Comparison of ENCODE assay signal across 8 mouse cellular contexts in genomic region chr17:87613355-87614283, GRCm38 (mm10). TPM values are rescaled to one million over a fixed set of nuclear protein-coding genes. Genes with fewer than 3 reads are reported as not detected.
A peak's percentile ranks its signal among the peaks of the same experiment; 100 is the strongest.
DNase-seq lines count a peak whose midpoint lies in the region; ATAC-seq and TF ChIP-seq lines count a peak whose summit lies in the region.

No protein-coding gene starts in this region.

- peak; percentile 91 for DNase-seq in ES-E14 (ENCODE audit: low read depth, low spot score)
- peak; percentile 32 for DNase-seq in c-Kit-positive CD71-negative TER-119-negative erythroid progenitor cells, embryonic 14.5 days (ENCODE audit: low read depth)
- DNase-seq in forebrain, embryonic 11.5 days (ENCODE audit: low spot score): peak; percentile 94
- peak; percentile 75 to 79 for DNase-seq in heart, postnatal 10 days
- peak; percentile 74 to 82 for DNase-seq in kidney, postnatal 36 days
- peak; percentile 90 for DNase-seq in neural tube, embryonic 11.5 days (ENCODE audit: low spot score)
- peak; percentile 63 to 75 for DNase-seq in thymus, postnatal 36 days

- H3K4me1 ChIP-seq in ES-E14 (ENCODE audit: control insufficient read depth in 2 of 2, insufficient read depth in 2 of 2, low read length in 2 of 2, poor library complexity in 1 of 2): peaks cover 0 to 10% of the 10 kb centered on the region in 2 experiments; a peak in 1 of 4 replicates
- H3K4me1 ChIP-seq in forebrain, embryonic 11.5 days (replicated peaks; ENCODE audit: control insufficient read depth, insufficient read depth, low read length): peaks cover 8% of the 10 kb centered on the region; the same call in 1 of the 2 replicates
- H3K4me1 ChIP-seq in liver, embryonic 15.5 days (replicated peaks): peaks cover 7% of the 10 kb centered on the region
- H3K4me1 ChIP-seq in neural tube, embryonic 11.5 days (ENCODE audit: control insufficient read depth, insufficient read depth, low read length): peaks cover 3% of the 10 kb centered on the region; the same call in 1 of the 2 replicates

- H3K9ac ChIP-seq in ES-E14 (ENCODE audit: insufficient read depth, low read depth, low read length, poor library complexity, severe bottlenecking): peak overlapping the region; percentile 76; the same call in 1 of the 2 replicates
- peak overlapping the region; percentile 68 for H3K9ac ChIP-seq in forebrain, embryonic 11.5 days (ENCODE audit: low read length)
- no peak overlapping the region for H3K9ac ChIP-seq in liver, embryonic 15.5 days
- H3K9ac ChIP-seq in neural tube, embryonic 11.5 days (ENCODE audit: low read length): peak overlapping the region; percentile 86

- 4% methylated on average over 24 of the region's 24 CpGs for WGBS in forebrain, embryonic 11.5 days
- 10% methylated on average over 24 of the region's 24 CpGs for WGBS in liver, embryonic 15.5 days (ENCODE audit: insufficient replicate concordance)
- WGBS in neural tube, embryonic 11.5 days: 7% methylated on average over 24 of the region's 24 CpGs

- H3K36me3 ChIP-seq in ES-E14 (ENCODE audit: control insufficient read depth, insufficient read depth, low read length, poor library complexity, severe bottlenecking): no peaks in the 10 kb centered on the region
- no peaks in the 10 kb centered on the region for H3K36me3 ChIP-seq in forebrain, embryonic 11.5 days (ENCODE audit: control insufficient read depth, insufficient read depth, low read length)
- no peaks in the 10 kb centered on the region for H3K36me3 ChIP-seq in liver, embryonic 15.5 days (replicated peaks)
- H3K36me3 ChIP-seq in neural tube, embryonic 11.5 days (ENCODE audit: control insufficient read depth, insufficient read depth, low read length): no peaks in the 10 kb centered on the region

- H3K4me2 ChIP-seq in forebrain, embryonic 11.5 days (ENCODE audit: low read depth, low read length, severe bottlenecking): peak overlapping the region; percentile 67
- H3K4me2 ChIP-seq in liver, embryonic 15.5 days: peak overlapping the region; percentile 58
- H3K4me2 ChIP-seq in neural tube, embryonic 11.5 days (ENCODE audit: low read depth): peak overlapping the region; percentile 42

- in situ Hi-C loops in ES-E14 (cut with MboI; ENCODE audit: low sequenced_read_pairs in 2 of 2, unreplicated experiment in 2 of 2): no loop called here

- ATAC-seq in forebrain, embryonic 11.5 days (replicated peaks; ENCODE audit: low FRiP score): peak; percentile 96
- peak; percentile 54; the same call in 1 of the 2 replicates for ATAC-seq in liver, embryonic 15.5 days (ENCODE audit: insufficient read depth)
- peak; percentile 93 for ATAC-seq in neural tube, embryonic 11.5 days (ENCODE audit: insufficient read depth, low FRiP score, low TSS enrichment)

- no peaks in the 10 kb centered on the region for H3K27me3 ChIP-seq in forebrain, embryonic 11.5 days (ENCODE audit: control insufficient read depth, insufficient read depth, low read length)
- peaks cover 4% of the 10 kb centered on the region for H3K27me3 ChIP-seq in liver, embryonic 15.5 days
- H3K27me3 ChIP-seq in neural tube, embryonic 11.5 days (ENCODE audit: control insufficient read depth, insufficient read depth, low read length): no peaks in the 10 kb centered on the region

- no peaks in the 10 kb centered on the region for H3K9me3 ChIP-seq in ES-E14 (ENCODE audit: control insufficient read depth, insufficient read depth, low read depth, low read length)
- H3K9me3 ChIP-seq in forebrain, embryonic 11.5 days (ENCODE audit: control insufficient read depth, low read length): no peaks in the 10 kb centered on the region
- H3K9me3 ChIP-seq in liver, embryonic 15.5 days (replicated peaks): no peaks in the 10 kb centered on the region
- H3K9me3 ChIP-seq in neural tube, embryonic 11.5 days (ENCODE audit: control insufficient read depth, low read length): no peaks in the 10 kb centered on the region

- intact Hi-C loops in heart, postnatal 10 days (cut with DNase I): no loop called here

- H3K27ac ChIP-seq in ES-E14 (ENCODE audit: insufficient read depth, low read depth, low read length, poor library complexity, severe bottlenecking): no peak overlapping the region
- peak overlapping the region; percentile 98 for H3K27ac ChIP-seq in forebrain, embryonic 11.5 days (ENCODE audit: low read depth, low read length)
- H3K27ac ChIP-seq in liver, embryonic 15.5 days (replicated peaks): no peak overlapping the region
- peak overlapping the region; percentile 98 for H3K27ac ChIP-seq in neural tube, embryonic 11.5 days (ENCODE audit: low read depth, low read length)

- H3K4me3 ChIP-seq in ES-E14 (ENCODE audit: insufficient read depth in 1 of 2, low read depth in 1 of 2, low read length in 2 of 2, poor library complexity in 1 of 2, severe bottlenecking in 1 of 2): peak overlapping the region; percentile 62 to 65
- H3K4me3 ChIP-seq in forebrain, embryonic 11.5 days (ENCODE audit: low read depth, low read length): peak overlapping the region; percentile 23
- peak overlapping the region; percentile 31 for H3K4me3 ChIP-seq in liver, embryonic 15.5 days (replicated peaks)
- H3K4me3 ChIP-seq in neural tube, embryonic 11.5 days (ENCODE audit: low read depth, low read length): peak overlapping the region; percentile 31

TF ChIP-seq in ES-E14, 5 proteins besides CTCF, POLR2A, EP300 and RAD21:
- TF ChIP-seq ZC3H11A (IDR thresholded peaks at IDR 0.05; ENCODE audit: borderline replicate concordance, low read depth, low read length) (no peak), ZNF384 (IDR thresholded peaks at IDR 0.05; ENCODE audit: low read depth, low read length) (peak; percentile 89)

RNA-seq across cellular contexts. Expression of gene Epcam, which starts 22.2 kb away (rescaled TPM):
- 170 and 405 TPM in 2 replicates for total RNA-seq in ES-E14 (2012; rRNA removed)
- polyA plus RNA-seq in forebrain, embryonic 11.5 days (2014; fragmentation: Nextera tagmentation; extraction: Ambion mirVana): 18.6 and 20.4 TPM in 2 replicates
- total RNA-seq in heart, postnatal 10 days (2021): not detected
- 1.3 and 3.6 TPM in 2 replicates for polyA plus RNA-seq in liver, embryonic 15.5 days (2015; fragmentation: Nextera tagmentation; extraction: Ambion mirVana)
- polyA plus RNA-seq in neural tube, embryonic 11.5 days (2014; fragmentation: Nextera tagmentation; extraction: Ambion mirVana): 13.0 and 13.5 TPM in 2 replicates

RNA-seq across cellular contexts. Expression of gene Msh2, which starts 58.5 kb away (rescaled TPM):
- total RNA-seq in ES-E14 (2012; rRNA removed): 102 and 120 TPM in 2 replicates
- 96.3 and 99.7 TPM in 2 replicates for polyA plus RNA-seq in forebrain, embryonic 11.5 days (2014; fragmentation: Nextera tagmentation; extraction: Ambion mirVana)
- total RNA-seq in heart, postnatal 10 days (2021): 10 to 100 TPM; 15.8 to 16.2 TPM
- 23.9 and 25.7 TPM in 2 replicates for polyA plus RNA-seq in liver, embryonic 15.5 days (2015; fragmentation: Nextera tagmentation; extraction: Ambion mirVana)
- 79.5 and 81.1 TPM in 2 replicates for polyA plus RNA-seq in neural tube, embryonic 11.5 days (2014; fragmentation: Nextera tagmentation; extraction: Ambion mirVana)

Comparison
In these comparisons a context has a peak if more than half of its experiments do, and no peak if none do; other contexts are left out.
1. DNase-seq: peak in every context shown above with its lines; median percentile 94 in forebrain, embryonic 11.5 days; 91 in ES-E14; 90 in neural tube, embryonic 11.5 days; 78 in kidney, postnatal 36 days; 77 in heart, postnatal 10 days; 69 in thymus, postnatal 36 days; 32 in c-Kit-positive CD71-negative TER-119-negative erythroid progenitor cells, embryonic 14.5 days.
2. H3K27ac ChIP-seq: peak in forebrain, embryonic 11.5 days (single experiment) and neural tube, embryonic 11.5 days (single experiment); none in ES-E14 (single experiment) and liver, embryonic 15.5 days (single experiment).
3. Peak in every context shown above with its lines, with median percentiles within 50 percentile points of each other: H3K4me3 ChIP-seq, ATAC-seq and H3K4me2 ChIP-seq.